Mouse (Mus musculus) CH12.LX (cell line): ENCODE results near the gene Cd83. TPM values are rescaled to one million over a fixed set of nuclear protein-coding genes. Genes with fewer than 3 reads are reported as not detected.
A peak's percentile ranks its signal among the peaks of the same experiment; 100 is the strongest.

Source experiments
- DNase-seq: peaks from one replicate; pipeline ENCODE4 v3.0.0-alpha.2; 2013; ENCODE audit errors: extremely low read depth
- H3K27ac ChIP-seq: 2 replicates; pipeline ENCODE4 v1.5.1; 2012; ENCODE audit warnings: low read depth, mild to moderate bottlenecking, control low read depth, moderate library complexity; ENCODE audit not compliant: insufficient read depth
- H3K27me3 ChIP-seq: replicated peaks from 2 replicates; pipeline ENCODE3; 2012; ENCODE audit warnings: inconsistent platforms
- H3K36me3 ChIP-seq, 2 experiments: replicated peaks in 1 of 2; 2 replicates each; pipeline versions ENCODE3 to v1.6.1; 2012; ENCODE audit warnings: inconsistent platforms in 1 of 2, low read length in 1 of 2, mild to moderate bottlenecking in 1 of 2, mixed read lengths in 1 of 2, moderate library complexity in 1 of 2; ENCODE audit not compliant: control insufficient read depth in 1 of 2, insufficient read depth in 1 of 2
- H3K4me1 ChIP-seq, 2 experiments: 2 replicates each; pipeline ENCODE4 v1.6.1; 2012; ENCODE audit warnings: inconsistent platforms in 1 of 2, moderate library complexity in 1 of 2; ENCODE audit not compliant: insufficient read depth in 2 of 2, control insufficient read depth in 1 of 2
- H3K4me2 ChIP-seq: 2 replicates; pipeline ENCODE4 v1.6.1; 2012; ENCODE audit warnings: low read depth, mild to moderate bottlenecking, control low read depth; ENCODE audit not compliant: poor library complexity, insufficient read depth, severe bottlenecking
- H3K4me3 ChIP-seq, 3 experiments: fragments of 150-350 bp in 1 of 3; sonication (generic) in 1 of 3; replicated peaks in 1 of 3; 2 replicates each; pipeline versions ENCODE3 to v1.5.1; 2011 to 2012; ENCODE audit warnings: low read depth in 2 of 3, low read length in 2 of 3, mild to moderate bottlenecking in 2 of 3, moderate library complexity in 2 of 3, control low read depth in 1 of 3, improper control_type of control experiment in 1 of 3, inconsistent platforms in 1 of 3, mixed read lengths in 1 of 3; ENCODE audit not compliant: poor library complexity in 1 of 3
- H3K79me2 ChIP-seq: replicated peaks from 2 replicates; pipeline ENCODE4 v1.6.1; 2012; ENCODE audit warnings: mild to moderate bottlenecking, moderate library complexity; ENCODE audit not compliant: control insufficient read depth, poor library complexity, insufficient read depth, severe bottlenecking; ENCODE audit errors: extremely low read depth
- H3K9ac ChIP-seq: 2 replicates; pipeline ENCODE4 v1.6.1; 2012; ENCODE audit warnings: low read depth, mild to moderate bottlenecking, control low read depth, moderate library complexity; ENCODE audit not compliant: insufficient read depth
- H3K9me3 ChIP-seq: replicated peaks from 2 replicates; pipeline ENCODE3; 2012; ENCODE audit warnings: low read length, inconsistent platforms, mixed read lengths
- BHLHE40 ChIP-seq: IDR thresholded peaks from 2 replicates; pipeline ENCODE4 v1.6.1; 2011; ENCODE audit warnings: mild to moderate bottlenecking, low read depth, low read length, improper control_type of control experiment
- CHD1 ChIP-seq: IDR thresholded peaks from 2 replicates; pipeline ENCODE4 v1.6.1; 2012; ENCODE audit warnings: low read depth, low read length, improper control_type of control experiment, inconsistent platforms
- CHD2 ChIP-seq: IDR thresholded peaks from 2 replicates; pipeline ENCODE4 v1.6.1; 2011; ENCODE audit warnings: low read length, improper control_type of control experiment
- CTCF ChIP-seq, 2 experiments: IDR thresholded peaks in 1 of 2; conservative IDR thresholded peaks in 1 of 2; 2 replicates each; pipeline ENCODE4 v1.5.1; 2011 to 2012; ENCODE audit warnings: low read depth in 2 of 2, low read length in 2 of 2, improper control_type of control experiment in 1 of 2, inconsistent platforms in 1 of 2, mild to moderate bottlenecking in 1 of 2, moderate library complexity in 1 of 2
- ELF1 ChIP-seq: IDR thresholded peaks from 2 replicates; pipeline ENCODE4 v1.6.1; 2014; ENCODE audit warnings: low read depth, mild to moderate bottlenecking, inconsistent platforms, low read length, improper control_type of control experiment
- EP300 ChIP-seq: IDR thresholded peaks from 2 replicates; pipeline ENCODE4 v1.6.1; 2011; ENCODE audit warnings: low read length, improper control_type of control experiment
- ETS1 ChIP-seq: conservative IDR thresholded peaks from 2 replicates; pipeline ENCODE4 v1.6.1; 2012; ENCODE audit warnings: low read depth, mild to moderate bottlenecking, inconsistent platforms, low read length, improper control_type of control experiment, moderate library complexity
- GABPA ChIP-seq: IDR thresholded peaks from 2 replicates; pipeline ENCODE4 v1.6.1; 2012; ENCODE audit warnings: low read depth, low read length, improper control_type of control experiment, inconsistent platforms; ENCODE audit not compliant: insufficient replicate concordance
- HCFC1 ChIP-seq: IDR thresholded peaks from 2 replicates; pipeline ENCODE4 v1.6.1; 2012; ENCODE audit warnings: low read depth, mild to moderate bottlenecking, inconsistent platforms, low read length, improper control_type of control experiment
- IRF4 ChIP-seq: IDR thresholded peaks from 2 replicates; pipeline ENCODE4 v1.6.1; 2014; ENCODE audit warnings: low read depth, mild to moderate bottlenecking, inconsistent platforms, low read length, improper control_type of control experiment
- JUN ChIP-seq: IDR thresholded peaks from 2 replicates; pipeline ENCODE4 v1.6.1; 2011; ENCODE audit warnings: low read depth, mild to moderate bottlenecking, low read length, improper control_type of control experiment, moderate library complexity; ENCODE audit not compliant: insufficient read depth
- JUND ChIP-seq: conservative IDR thresholded peaks from 2 replicates; pipeline ENCODE4 v1.6.1; 2011; ENCODE audit warnings: low read depth, low read length, improper control_type of control experiment
- KAT2A ChIP-seq: IDR thresholded peaks from 2 replicates; pipeline ENCODE4 v1.6.1; 2012; ENCODE audit warnings: low read length, improper control_type of control experiment, inconsistent platforms; ENCODE audit not compliant: insufficient replicate concordance
- MAFK ChIP-seq: IDR thresholded peaks from 2 replicates; pipeline ENCODE4 v1.6.1; 2011; ENCODE audit warnings: low read length, improper control_type of control experiment; ENCODE audit not compliant: insufficient replicate concordance
- MAX ChIP-seq: IDR thresholded peaks from 2 replicates; pipeline ENCODE4 v1.6.1; 2011; ENCODE audit warnings: low read length, improper control_type of control experiment
- MAZ ChIP-seq: IDR thresholded peaks from 2 replicates; pipeline ENCODE4 v1.6.1; 2012; ENCODE audit warnings: low read depth, mild to moderate bottlenecking, inconsistent platforms, low read length, improper control_type of control experiment, moderate library complexity
- MEF2A ChIP-seq: IDR thresholded peaks from 2 replicates; pipeline ENCODE4 v1.6.1; 2014; ENCODE audit warnings: low read depth, mild to moderate bottlenecking, inconsistent platforms, low read length, improper control_type of control experiment, borderline replicate concordance
- MXI1 ChIP-seq: IDR thresholded peaks from 2 replicates; pipeline ENCODE4 v1.6.1; 2011; ENCODE audit warnings: mild to moderate bottlenecking, low read depth, low read length, improper control_type of control experiment
- MYC ChIP-seq: IDR thresholded peaks from 2 replicates; pipeline ENCODE4 v1.6.1; 2011; ENCODE audit warnings: low read depth, mild to moderate bottlenecking, improper control_type of control experiment, low read length
- NELFE ChIP-seq: IDR thresholded peaks from 2 replicates; pipeline ENCODE4 v1.6.1; 2011; ENCODE audit warnings: low read depth, low read length, improper control_type of control experiment
- NRF1 ChIP-seq: IDR thresholded peaks from 2 replicates; pipeline ENCODE4 v1.6.1; 2014; ENCODE audit warnings: low read depth, mild to moderate bottlenecking, inconsistent platforms, low read length, improper control_type of control experiment, moderate library complexity
- PAX5 ChIP-seq: IDR thresholded peaks from 2 replicates; pipeline ENCODE4 v1.6.1; 2012; ENCODE audit warnings: low read length, inconsistent platforms, mixed read lengths
- POLR2A ChIP-seq: IDR thresholded peaks from 2 replicates; pipeline ENCODE4 v1.6.1; 2011; ENCODE audit warnings: low read depth, mild to moderate bottlenecking, improper control_type of control experiment, low read length
- POLR2AphosphoS2 ChIP-seq: IDR thresholded peaks from 2 replicates; pipeline ENCODE4 v1.6.1; 2011; ENCODE audit warnings: low read depth, low read length, improper control_type of control experiment
- RAD21 ChIP-seq: IDR thresholded peaks from 2 replicates; pipeline ENCODE4 v1.6.1; 2011; ENCODE audit warnings: low read depth, mild to moderate bottlenecking, low read length, improper control_type of control experiment, moderate library complexity
- RCOR1 ChIP-seq: conservative IDR thresholded peaks from 2 replicates; pipeline ENCODE4 v1.6.1; 2012; ENCODE audit warnings: low read depth, mild to moderate bottlenecking, inconsistent platforms, low read length, improper control_type of control experiment
- SIN3A ChIP-seq: IDR thresholded peaks from 2 replicates; pipeline ENCODE4 v1.6.1; 2012; ENCODE audit warnings: low read length, improper control_type of control experiment, inconsistent platforms
- SMC3 ChIP-seq: IDR thresholded peaks from 2 replicates; pipeline ENCODE4 v1.6.1; 2011; ENCODE audit warnings: low read depth, low read length, improper control_type of control experiment
- TBP ChIP-seq: conservative IDR thresholded peaks from 2 replicates; pipeline ENCODE4 v1.6.1; 2011; ENCODE audit warnings: low read depth, low read length, improper control_type of control experiment
- TCF12 ChIP-seq: IDR thresholded peaks from 2 replicates; pipeline ENCODE4 v1.6.1; 2014; ENCODE audit warnings: low read depth, mild to moderate bottlenecking, inconsistent platforms, low read length, improper control_type of control experiment
- UBTF ChIP-seq: IDR thresholded peaks from 2 replicates; pipeline ENCODE4 v1.6.1; 2012; ENCODE audit warnings: low read depth, mild to moderate bottlenecking, inconsistent platforms, low read length, improper control_type of control experiment, moderate library complexity
- USF1 ChIP-seq: IDR thresholded peaks from 2 replicates; pipeline ENCODE4 v1.6.1; 2014; ENCODE audit warnings: low read depth, mild to moderate bottlenecking, inconsistent platforms, low read length, improper control_type of control experiment
- USF2 ChIP-seq: conservative IDR thresholded peaks from 2 replicates; pipeline ENCODE4 v1.6.1; 2011; ENCODE audit warnings: low read depth, low read length, improper control_type of control experiment
- ZC3H11A ChIP-seq: IDR thresholded peaks from 2 replicates; pipeline ENCODE4 v1.6.1; 2012; ENCODE audit warnings: low read depth, mild to moderate bottlenecking, inconsistent platforms, low read length, improper control_type of control experiment
- ZKSCAN1 ChIP-seq: IDR thresholded peaks from 2 replicates; pipeline ENCODE4 v1.6.1; 2012; ENCODE audit warnings: low read depth, inconsistent platforms, low read length, improper control_type of control experiment, borderline replicate concordance
- ZMIZ1 ChIP-seq: IDR thresholded peaks from 2 replicates; pipeline ENCODE4 v1.6.1; 2012; ENCODE audit warnings: low read depth, mild to moderate bottlenecking, inconsistent platforms, low read length, improper control_type of control experiment
- ZNF384 ChIP-seq: IDR thresholded peaks from 2 replicates; pipeline ENCODE4 v1.6.1; 2012; ENCODE audit warnings: low read depth, low read length, improper control_type of control experiment, inconsistent platforms
- dilution Hi-C: fragments of 300-500 bp; cut with MboI; formaldehyde crosslinking; loops from 2 replicates; pipeline ENCODE4 v1.14.3; 2020; ENCODE audit warnings: low sequenced_read_pairs; ENCODE audit not compliant: extremely low pct_unique_long_range_greater_than_20kb, extremely low pct_ligation_motif_present
- in situ Hi-C: fragments of 300-500 bp; cut with MboI; formaldehyde crosslinking; loops from 3 replicates; pipeline ENCODE4 v1.14.3; 2019; ENCODE audit warnings: low sequenced_read_pairs, low pct_ligation_motif_present, low pct_unique_long_range_greater_than_20kb, mixed read lengths
- polyA plus RNA-seq: library from polyadenylated mRNA; unstranded; fragments of >175 nt; gene quantifications from 2 replicates; pipeline ENCODE4 v1.2.1, GENCODE M21; 2012; ENCODE audit warnings: low read depth; ENCODE audit not compliant: insufficient read length
- total RNA-seq, 2 experiments: library from RNA; depleted of rRNA; stranded (reverse); fragments of 300-350 nt in 1 of 2; fragments of >200 nt in 1 of 2; gene quantifications; 2 replicates each; pipeline ENCODE4 v1.2.3; 2012 to 2014

Cd83 gene
- 103 and 129 TPM in 2 replicates for total RNA-seq (2012; rRNA removed)
- total RNA-seq (2014; rRNA removed): 298 and 307 TPM in 2 replicates
- 106 and 109 TPM in 2 replicates for polyA plus RNA-seq

DNA sequence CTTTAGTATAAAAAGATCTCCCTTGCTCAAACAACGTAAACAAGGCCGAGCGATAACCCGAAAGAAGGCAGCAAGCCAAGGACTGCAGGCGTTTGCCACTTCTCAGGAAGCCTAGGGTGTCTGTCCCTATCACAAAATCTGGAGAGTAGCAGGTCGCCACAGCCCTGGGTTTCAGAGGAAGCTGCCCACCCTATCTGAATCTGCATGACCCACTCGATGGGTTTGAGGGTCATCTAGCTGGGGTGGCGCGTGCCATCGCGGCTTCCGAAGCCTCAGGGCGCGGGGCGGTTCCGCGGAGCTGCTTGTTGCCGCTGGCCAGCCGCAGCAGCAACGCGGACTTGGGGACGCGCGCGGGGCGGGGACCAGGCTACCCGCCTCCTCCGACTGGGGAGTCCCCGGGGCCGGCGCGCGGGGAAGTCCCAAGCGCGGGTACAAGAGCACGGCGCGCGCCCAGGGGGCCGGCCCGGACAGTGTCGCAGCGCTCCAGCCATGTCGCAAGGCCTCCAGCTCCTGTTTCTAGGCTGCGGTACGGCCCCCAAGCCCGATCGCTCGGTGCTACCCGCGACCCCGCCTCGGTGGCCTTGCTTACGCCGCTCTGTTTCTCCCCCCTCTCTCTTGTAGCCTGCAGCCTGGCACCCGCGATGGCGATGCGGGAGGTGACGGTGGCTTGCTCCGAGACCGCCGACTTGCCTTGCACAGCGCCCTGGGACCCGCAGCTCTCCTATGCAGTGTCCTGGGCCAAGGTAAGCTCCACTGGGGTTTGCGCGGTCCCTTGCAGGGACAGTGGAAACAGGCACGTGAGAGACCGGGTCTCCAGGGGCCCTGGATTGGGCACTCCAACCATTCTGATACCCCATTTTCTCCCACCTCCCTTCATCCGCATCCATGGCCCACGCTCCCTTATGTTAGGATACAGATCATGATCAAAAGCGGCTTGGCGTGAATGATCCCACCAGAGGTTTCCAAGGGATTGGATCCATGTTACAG is at the start of gene Cd83:
Gene Cd83 (plus strand): TSS at position 51 of the 987 bp plus-strand sequence.
- in situ Hi-C loops (loop anchor here (5.0 kb wide), 1 partner anchor 33 kb away; no protein-coding TSS in a partner anchor), dilution Hi-C loops (no loop called here)
- peak within 1 kb of the TSS; percentile 90 for H3K27ac ChIP-seq
- H3K4me3 ChIP-seq: peak within 1 kb of the TSS; percentile 96 to 98 (median 98)
- H3K4me1 ChIP-seq: peaks cover 13 to 36% of the 10 kb centered on the region in 2 experiments
- H3K27me3 ChIP-seq: no peaks in the 10 kb centered on the region
- no peaks in the 10 kb centered on the region for H3K9me3 ChIP-seq
- H3K4me2 ChIP-seq: peak within 1 kb of the TSS; percentile 71
- peaks cover 15 to 32% of the 10 kb centered on the region in 2 experiments for H3K36me3 ChIP-seq
- DNase-seq: peak; percentile 81
- peak within 1 kb of the TSS; percentile 91 for H3K9ac ChIP-seq
- H3K79me2 ChIP-seq: peaks cover 48% of the 10 kb centered on the region
- TF ChIP-seq ZMIZ1: peak; percentile 99
- TF ChIP-seq MAFK: no peak
- peak; percentile 10; the same call in 1 of the 2 replicates for TF ChIP-seq ZNF384
- no peak for TF ChIP-seq JUN
- no peak; the same call in 1 of the 2 replicates for TF ChIP-seq RAD21
- TF ChIP-seq PAX5: no peak
- 0 out of 2 replicates have a peak, but pooled peaks have one; percentile 68 for TF ChIP-seq CHD1
- TF ChIP-seq TCF12: peak; percentile 84
- TF ChIP-seq HCFC1: no peak
- peak; percentile 83; the same call in 1 of the 2 replicates for TF ChIP-seq POLR2AphosphoS2
- no peak for TF ChIP-seq USF1
- peak; percentile 55; the same call in 1 of the 2 replicates for TF ChIP-seq MAX
- peak; percentile 54; the same call in 1 of the 2 replicates for TF ChIP-seq MAZ
- TF ChIP-seq ZKSCAN1: no peak
- no peak for TF ChIP-seq MYC
- TF ChIP-seq MXI1: peak; percentile 53
- TF ChIP-seq ELF1: peak; percentile 47; the same call in 1 of the 2 replicates
- no peak for TF ChIP-seq CTCF (conservative IDR thresholded peaks at IDR 0.05 in 1 of 2, IDR thresholded peaks at IDR 0.05 in 1 of 2; ENCODE audit: low read depth in 2 of 2, low read length in 2 of 2)
- no peak for TF ChIP-seq EP300
- peak; percentile 96 for TF ChIP-seq POLR2A
- TF ChIP-seq USF2: no peak
- peak; percentile 96 for TF ChIP-seq NELFE
- TF ChIP-seq GABPA: no peak
- peak; percentile 79 for TF ChIP-seq BHLHE40
- TF ChIP-seq IRF4: peak; percentile 64
- TF ChIP-seq UBTF: peak; percentile 89
- peak; percentile 58; the same call in 1 of the 2 replicates for TF ChIP-seq NRF1
- TF ChIP-seq RCOR1: no peak; the same call in 1 of the 2 replicates
- TF ChIP-seq JUND: no peak
- TF ChIP-seq MEF2A: peak; percentile 85
- no peak for TF ChIP-seq CHD2
- no peak for TF ChIP-seq KAT2A
- TF ChIP-seq ZC3H11A: no peak
- no peak for TF ChIP-seq SMC3
- TF ChIP-seq TBP: peak; percentile 84
- peak; percentile 32 for TF ChIP-seq ETS1
- peak; percentile 94 for TF ChIP-seq SIN3A
